Mouse (Mus musculus) liver, adult 2 months (tissue): ENCODE measurements at regions not wholly inside any gene's neighbourhood (a gene's known extent, or its start where the extent isn't known, plus 50 kb on each side); places are given as distances from the start of the nearest gene placed in this dataset.

Experiments
- DNase-seq: peaks from one replicate; pipeline ENCODE4 v3.0.0-alpha.2; 2011; ENCODE audit warnings: low read depth, low spot score; ENCODE audit errors: extremely low read depth
- H3K27ac ChIP-seq: fragments of 200-500 bp; replicated peaks from 2 replicates; pipeline ENCODE4 v1.5.1; 2012; ENCODE audit warnings: low read depth, mild to moderate bottlenecking, control low read depth, inconsistent platforms, low read length; ENCODE audit not compliant: insufficient read depth
- H3K27me3 ChIP-seq: fragments of 200-500 bp; 2 replicates; pipeline ENCODE4 v1.6.1; 2012; ENCODE audit warnings: mild to moderate bottlenecking, moderate library complexity, low read length, inconsistent platforms; ENCODE audit not compliant: control insufficient read depth, insufficient read depth
- H3K36me3 ChIP-seq: fragments of 200-500 bp; 2 replicates; pipeline ENCODE4 v1.6.1; 2012; ENCODE audit warnings: low read length, inconsistent platforms; ENCODE audit not compliant: control insufficient read depth, insufficient read depth
- H3K4me1 ChIP-seq: fragments of 200-500 bp; 2 replicates; pipeline ENCODE4 v1.6.1; 2011; ENCODE audit warnings: low read length; ENCODE audit not compliant: control insufficient read depth, insufficient read depth
- H3K4me3 ChIP-seq: fragments of 200-500 bp; 2 replicates; pipeline ENCODE4 v1.5.1; 2011; ENCODE audit warnings: low read depth, mild to moderate bottlenecking, control low read depth, low read length, moderate library complexity; ENCODE audit not compliant: insufficient read depth
- H3K79me2 ChIP-seq: fragments of 200-500 bp; 2 replicates; pipeline ENCODE4 v1.6.1; 2012; ENCODE audit warnings: inconsistent platforms, mild to moderate bottlenecking, low read length, moderate library complexity; ENCODE audit not compliant: control insufficient read depth, insufficient read depth
- H3K9ac ChIP-seq: fragments of 200-500 bp; 2 replicates; pipeline ENCODE4 v1.6.1; 2012; ENCODE audit warnings: low read depth, mild to moderate bottlenecking, control low read depth, inconsistent platforms, low read length
- CTCF ChIP-seq: fragments of 200-500 bp; IDR thresholded peaks from 2 replicates; pipeline ENCODE4 v1.5.1; 2011; ENCODE audit warnings: low read depth, low read length, control low read depth
- POLR2A ChIP-seq: fragments of 200-500 bp; IDR thresholded peaks from 2 replicates; pipeline ENCODE4 v1.6.1; 2011; ENCODE audit warnings: low read length, control low read depth; ENCODE audit not compliant: insufficient read depth; ENCODE audit errors: extremely low read depth
- WGBS: fragments of 180-500 bp; shearing (Covaris S2); methylation state at CpG from one replicate; pipeline ENCODE4 v1.1.7; 2018; 5-methylcytosine and 5-hydroxymethylcytosine counted together

GRCm38 (mm10) chr2:139311401-139311812 is 182.3 kb upstream of the Sptlc3 start:
- Histone ChIP-seq H3K36me3 (no peaks in the 10 kb centered on the region), H3K79me2 (no peaks in the 10 kb centered on the region), H3K4me3 (no peak overlapping the region), H3K27ac (no peak overlapping the region), H3K4me1 (no peaks in the 10 kb centered on the region), H3K27me3 (no peaks in the 10 kb centered on the region), H3K9ac (no peak overlapping the region)
- TF ChIP-seq CTCF = no peak
- TF ChIP-seq POLR2A = no peak
- WGBS = 55% methylated on average over 1 of the region's 1 CpGs
- DNase-seq = no peak

DNA sequence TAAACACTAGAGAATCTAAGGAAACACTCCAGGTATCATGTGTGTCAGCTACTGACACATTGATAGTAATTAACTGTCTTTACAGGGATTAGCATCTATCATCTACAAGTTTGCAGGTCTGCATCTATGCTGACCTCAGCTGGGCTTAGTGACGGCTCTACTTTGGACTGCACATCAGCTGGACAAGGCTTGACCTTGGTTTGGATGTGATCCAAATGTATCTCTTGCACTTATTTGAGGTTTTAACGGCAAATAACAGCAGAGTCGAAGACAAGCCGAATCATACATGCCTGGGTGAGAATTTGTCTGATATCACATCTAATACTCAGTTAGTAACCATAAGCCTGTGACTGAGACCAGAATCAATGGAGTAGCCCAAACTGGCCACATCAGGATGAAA is 181.7 kb upstream of the Sptlc3 start:
- WGBS = 73% methylated on average over 4 of the region's 4 CpGs
- Histone ChIP-seq H3K27me3 (no peaks in the 10 kb centered on the region), H3K36me3 (no peaks in the 10 kb centered on the region), H3K4me1 (no peaks in the 10 kb centered on the region), H3K4me3 (no peak overlapping the region), H3K9ac (no peak overlapping the region), H3K27ac (no peak overlapping the region), H3K79me2 (no peaks in the 10 kb centered on the region)
- no peak for DNase-seq
- TF ChIP-seq CTCF (no peak), POLR2A (no peak)

- no peaks in the 10 kb centered on the region for H3K4me1 ChIP-seq
- no peak overlapping the region for H3K4me3 ChIP-seq
- no peaks in the 10 kb centered on the region for H3K27me3 ChIP-seq
- no peak for DNase-seq
- H3K27ac ChIP-seq = no peak overlapping the region
- H3K79me2 ChIP-seq = no peaks in the 10 kb centered on the region
- H3K36me3 ChIP-seq = no peaks in the 10 kb centered on the region
- TF ChIP-seq POLR2A (no peak), CTCF (no peak)
- no peak overlapping the region for H3K9ac ChIP-seq
- 68% methylated on average over 2 of the region's 2 CpGs for WGBS
Measured at GRCm38 (mm10) chr2:139322509-139322908, 171.2 kb upstream of the Sptlc3 start.

GRCm38 (mm10) chr2:139325501-139325900 is 168.2 kb upstream of the Sptlc3 start:
- Histone ChIP-seq H3K4me3 (no peak overlapping the region), H3K79me2 (no peaks in the 10 kb centered on the region), H3K36me3 (no peaks in the 10 kb centered on the region), H3K27ac (no peak overlapping the region), H3K27me3 (no peaks in the 10 kb centered on the region), H3K4me1 (no peaks in the 10 kb centered on the region), H3K9ac (no peak overlapping the region)
- TF ChIP-seq POLR2A (no peak), CTCF (no peak)
- DNase-seq = no peak
- WGBS = 68% methylated on average over 3 of the region's 3 CpGs

- no peak for TF ChIP-seq POLR2A
- no peak for TF ChIP-seq CTCF
- H3K79me2 ChIP-seq = no peaks in the 10 kb centered on the region
- H3K4me3 ChIP-seq = no peak overlapping the region
- no peaks in the 10 kb centered on the region for H3K27me3 ChIP-seq
- H3K27ac ChIP-seq = no peak overlapping the region
- no peaks in the 10 kb centered on the region for H3K36me3 ChIP-seq
- no peak overlapping the region for H3K9ac ChIP-seq
- WGBS = 48% methylated on average over 1 of the region's 1 CpGs
- DNase-seq = no peak
- no peaks in the 10 kb centered on the region for H3K4me1 ChIP-seq
Measured at GRCm38 (mm10) chr2:139334681-139335080, 159.0 kb upstream of the Sptlc3 start.

GRCm38 (mm10) chr2:139338240-139338639 is 155.5 kb upstream of the Sptlc3 start:
- no peak for DNase-seq
- Histone ChIP-seq H3K36me3 (no peaks in the 10 kb centered on the region), H3K79me2 (no peaks in the 10 kb centered on the region), H3K27me3 (no peaks in the 10 kb centered on the region), H3K9ac (no peak overlapping the region), H3K27ac (no peak overlapping the region), H3K4me3 (no peak overlapping the region), H3K4me1 (no peaks in the 10 kb centered on the region)
- WGBS = 70% methylated on average over 4 of the region's 4 CpGs
- TF ChIP-seq CTCF (no peak), POLR2A (no peak)
